Mouse (Mus musculus): ENCODE data around the gene Ppara. TPM values are rescaled to one million over a fixed set of nuclear protein-coding genes. Genes with fewer than 3 reads are reported as not detected.

Gene Ppara
- polyA plus RNA-seq (2011; ENCODE audit: insufficient read length, low read depth, missing spikeins) = 0.25 and 0.67 TPM in 2 replicates

GRCm38 (mm10) chr15:85734571-85735033, at the start of gene Ppara:
TSS of gene Ppara (plus strand) at chr15:85734983.
- Histone ChIP-seq H3K4me1 (ENCODE audit: control insufficient read depth, insufficient read depth, low read length) (no peaks in the 10 kb centered on the region), H3K4me3 (ENCODE audit: insufficient read depth, low read length) (peak within 1 kb of the TSS; percentile 60), H3K27ac (ENCODE audit: insufficient read depth, low read length) (no peak within 1 kb of the TSS)

GRCm38 (mm10) chr15:85686641-85687395, 48.0 kb upstream of the Ppara start:
- Histone ChIP-seq H3K4me1 (ENCODE audit: control insufficient read depth, insufficient read depth, low read length) (peaks cover 22% of the 10 kb centered on the region), H3K27ac (ENCODE audit: insufficient read depth, low read length) (peak overlapping the region; percentile 98), H3K4me3 (ENCODE audit: insufficient read depth, low read length) (no peak overlapping the region)
- peak; percentile 41 for TF ChIP-seq POLR2A (IDR thresholded peaks at IDR 0.05; ENCODE audit: low read depth, low read length)
- no peak for TF ChIP-seq CTCF (IDR thresholded peaks at IDR 0.05; ENCODE audit: borderline replicate concordance, insufficient read depth, low read length)

More at GRCm38 (mm10) chr15:85734571-85735033, at the start of gene Ppara:
- TF ChIP-seq POLR2A (IDR thresholded peaks at IDR 0.05; ENCODE audit: low read depth, low read length) (no peak), CTCF (IDR thresholded peaks at IDR 0.05; ENCODE audit: borderline replicate concordance, insufficient read depth, low read length) (no peak)

DNA sequence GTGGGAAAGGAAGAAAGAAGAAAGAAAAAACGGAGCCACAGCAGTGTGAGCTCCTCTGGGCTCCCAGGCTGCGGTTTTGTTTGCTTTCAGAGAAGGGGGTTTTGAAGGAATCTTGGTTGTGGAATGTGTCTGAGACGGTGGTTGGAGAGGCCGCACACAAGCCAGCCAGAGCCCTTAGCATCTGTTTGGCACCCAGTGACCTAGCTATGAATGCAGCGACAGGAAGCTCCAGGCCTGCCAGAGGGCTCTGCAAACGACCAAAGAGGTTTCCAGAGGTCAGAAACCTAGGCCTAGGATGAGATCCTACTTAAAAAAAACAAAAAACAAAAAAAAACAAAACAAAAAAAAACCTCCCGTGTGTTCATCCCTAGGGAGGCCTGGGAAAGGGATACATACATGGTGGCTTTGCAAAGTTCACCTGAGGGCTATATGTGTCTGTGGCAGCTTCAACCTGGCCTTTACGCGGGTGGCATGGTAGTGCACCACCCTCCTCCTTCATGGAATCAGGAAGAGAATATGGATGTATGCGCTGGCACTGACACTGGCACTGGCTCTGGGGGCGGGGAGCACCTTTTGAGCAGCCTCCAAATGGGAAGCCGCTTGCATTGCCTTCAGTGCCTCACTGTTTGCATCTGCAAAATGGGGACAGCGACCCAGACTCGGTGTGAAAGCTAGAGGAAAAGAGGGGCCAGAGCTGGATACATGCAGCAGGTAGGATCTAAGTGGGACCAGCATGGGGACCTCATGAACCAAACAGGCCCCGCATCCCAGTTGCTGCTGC, 47.0 kb upstream of the Ppara start:
- H3K4me1 ChIP-seq (ENCODE audit: control insufficient read depth, insufficient read depth, low read length) = peaks cover 22% of the 10 kb centered on the region
- H3K27ac ChIP-seq (ENCODE audit: insufficient read depth, low read length) = peak overlapping the region; percentile 98
- no peak for TF ChIP-seq POLR2A (IDR thresholded peaks at IDR 0.05; ENCODE audit: low read depth, low read length)
- TF ChIP-seq CTCF (IDR thresholded peaks at IDR 0.05; ENCODE audit: borderline replicate concordance, insufficient read depth, low read length) = no peak

DNA sequence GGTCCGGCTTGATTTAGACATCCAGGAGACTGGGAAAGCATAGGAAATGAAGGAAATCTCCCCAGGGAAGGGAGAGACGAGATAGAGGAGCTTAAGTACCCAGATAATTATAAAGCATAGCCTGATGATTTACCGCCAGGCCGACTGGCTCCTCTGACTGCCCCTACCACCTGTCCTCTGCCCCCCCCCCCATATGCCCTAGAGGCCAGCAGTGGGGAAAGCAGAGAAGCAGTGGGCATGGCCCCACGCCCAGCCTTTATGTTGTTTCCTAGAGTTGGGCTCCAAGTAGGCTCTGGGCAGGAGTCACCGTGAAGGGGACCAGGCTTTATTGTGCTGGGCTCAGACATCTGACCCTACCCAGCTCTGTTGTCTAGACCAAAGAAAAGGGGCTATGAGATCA, 46.0 kb upstream of the Ppara start:
- Histone ChIP-seq H3K27ac (ENCODE audit: insufficient read depth, low read length) (no peak overlapping the region), H3K4me3 (ENCODE audit: insufficient read depth, low read length) (no peak overlapping the region), H3K4me1 (ENCODE audit: control insufficient read depth, insufficient read depth, low read length) (peaks cover 22% of the 10 kb centered on the region)
- TF ChIP-seq POLR2A (IDR thresholded peaks at IDR 0.05; ENCODE audit: low read depth, low read length) (no peak), CTCF (IDR thresholded peaks at IDR 0.05; ENCODE audit: borderline replicate concordance, insufficient read depth, low read length) (no peak)

More for the DNA sequence above, 47.0 kb upstream of the Ppara start:
- H3K4me3 ChIP-seq (ENCODE audit: insufficient read depth, low read length) = no peak overlapping the region

DNA sequence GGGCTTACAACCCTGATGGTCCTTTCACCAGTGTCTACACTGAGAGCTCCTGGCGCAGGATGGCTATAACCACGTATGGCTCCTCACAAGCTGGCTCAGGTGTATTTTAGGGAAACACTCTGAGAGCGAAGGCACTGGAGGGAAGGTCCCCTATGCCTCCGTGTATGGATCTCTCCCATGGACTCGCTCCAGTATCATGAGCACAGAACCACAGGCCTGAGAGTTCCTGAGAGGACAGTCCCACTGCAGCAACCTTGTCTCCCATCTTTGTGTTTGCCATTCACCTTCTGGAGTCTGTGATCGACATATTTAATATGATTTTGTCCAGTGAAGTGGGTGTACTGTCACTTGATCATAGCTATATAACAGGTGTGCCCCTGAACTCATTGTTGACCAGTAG, 45.3 kb upstream of the Ppara start:
- no peak for TF ChIP-seq POLR2A (IDR thresholded peaks at IDR 0.05; ENCODE audit: low read depth, low read length)
- TF ChIP-seq CTCF (IDR thresholded peaks at IDR 0.05; ENCODE audit: borderline replicate concordance, insufficient read depth, low read length) = no peak
- Histone ChIP-seq H3K4me1 (ENCODE audit: control insufficient read depth, insufficient read depth, low read length) (peaks cover 22% of the 10 kb centered on the region), H3K4me3 (ENCODE audit: insufficient read depth, low read length) (no peak overlapping the region), H3K27ac (ENCODE audit: insufficient read depth, low read length) (no peak overlapping the region)

GRCm38 (mm10) chr15:85690058-85690457, 44.7 kb upstream of the Ppara start:
- Histone ChIP-seq H3K27ac (ENCODE audit: insufficient read depth, low read length) (no peak overlapping the region), H3K4me3 (ENCODE audit: insufficient read depth, low read length) (no peak overlapping the region), H3K4me1 (ENCODE audit: control insufficient read depth, insufficient read depth, low read length) (peaks cover 19% of the 10 kb centered on the region)
- TF ChIP-seq CTCF (IDR thresholded peaks at IDR 0.05; ENCODE audit: borderline replicate concordance, insufficient read depth, low read length) (no peak), POLR2A (IDR thresholded peaks at IDR 0.05; ENCODE audit: low read depth, low read length) (no peak)

DNA sequence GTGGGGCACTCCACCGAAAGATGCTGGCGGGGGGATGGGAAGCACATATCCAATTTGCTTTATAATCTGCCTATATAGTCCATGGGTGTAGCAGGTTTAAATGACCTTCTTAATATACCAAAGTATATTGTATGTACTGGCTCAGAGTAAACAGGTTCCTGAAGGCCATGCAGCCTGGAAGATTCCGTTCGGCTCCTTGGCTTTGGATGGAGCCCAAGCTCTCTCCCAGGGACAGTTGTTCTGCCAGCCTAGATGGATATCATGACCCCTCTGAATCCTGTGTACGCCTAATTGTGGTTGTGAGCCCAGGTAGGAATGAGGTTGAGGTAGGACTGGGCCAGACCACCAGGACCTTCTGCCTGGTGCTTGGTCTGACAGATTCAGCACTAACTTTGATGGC, 43.9 kb upstream of the Ppara start:
- no peak for TF ChIP-seq POLR2A (IDR thresholded peaks at IDR 0.05; ENCODE audit: low read depth, low read length)
- TF ChIP-seq CTCF (IDR thresholded peaks at IDR 0.05; ENCODE audit: borderline replicate concordance, insufficient read depth, low read length) = no peak
- peaks cover 17% of the 10 kb centered on the region for H3K4me1 ChIP-seq (ENCODE audit: control insufficient read depth, insufficient read depth, low read length)
- H3K4me3 ChIP-seq (ENCODE audit: insufficient read depth, low read length) = no peak overlapping the region
- no peak overlapping the region for H3K27ac ChIP-seq (ENCODE audit: insufficient read depth, low read length)

DNA sequence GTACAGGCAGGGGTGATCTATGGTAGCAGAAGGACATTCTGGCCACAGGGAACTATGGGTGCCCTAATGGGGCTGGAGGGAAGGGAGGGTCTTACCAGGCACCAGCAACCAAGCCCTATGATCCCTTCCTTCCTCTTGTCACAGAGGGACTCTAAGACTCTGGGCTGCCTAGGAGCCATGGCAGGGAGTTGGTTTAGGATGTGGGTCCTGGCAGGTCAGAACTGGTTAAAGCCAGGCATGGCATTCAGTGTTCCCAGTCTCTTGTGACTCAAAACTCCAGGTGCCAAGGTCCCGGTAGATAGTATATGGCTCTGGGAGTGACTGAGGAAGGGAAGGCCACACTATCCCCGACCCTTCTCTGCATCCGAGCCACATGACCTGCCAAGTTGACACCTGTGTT, 41.7 kb upstream of the Ppara start:
- Histone ChIP-seq H3K4me3 (ENCODE audit: insufficient read depth, low read length) (no peak overlapping the region), H3K4me1 (ENCODE audit: control insufficient read depth, insufficient read depth, low read length) (peaks cover 1% of the 10 kb centered on the region; the same call in 1 of the 2 replicates), H3K27ac (ENCODE audit: insufficient read depth, low read length) (no peak overlapping the region)
- TF ChIP-seq POLR2A (IDR thresholded peaks at IDR 0.05; ENCODE audit: low read depth, low read length) = no peak
- TF ChIP-seq CTCF (IDR thresholded peaks at IDR 0.05; ENCODE audit: borderline replicate concordance, insufficient read depth, low read length) = no peak

GRCm38 (mm10) chr15:85693819-85694218, 41.0 kb upstream of the Ppara start:
- Histone ChIP-seq H3K4me1 (ENCODE audit: control insufficient read depth, insufficient read depth, low read length) (no peaks in the 10 kb centered on the region), H3K27ac (ENCODE audit: insufficient read depth, low read length) (no peak overlapping the region), H3K4me3 (ENCODE audit: insufficient read depth, low read length) (no peak overlapping the region)
- TF ChIP-seq POLR2A (IDR thresholded peaks at IDR 0.05; ENCODE audit: low read depth, low read length) (no peak), CTCF (IDR thresholded peaks at IDR 0.05; ENCODE audit: borderline replicate concordance, insufficient read depth, low read length) (no peak)
